Mouse (Mus musculus): ENCODE measurements around the gene Lta. TPM values are rescaled to one million over a fixed set of nuclear protein-coding genes. Genes with fewer than 3 reads are reported as not detected.

Lta gene
- polyA plus RNA-seq, 1 experiment from 2014 or later: not detected

DNA sequence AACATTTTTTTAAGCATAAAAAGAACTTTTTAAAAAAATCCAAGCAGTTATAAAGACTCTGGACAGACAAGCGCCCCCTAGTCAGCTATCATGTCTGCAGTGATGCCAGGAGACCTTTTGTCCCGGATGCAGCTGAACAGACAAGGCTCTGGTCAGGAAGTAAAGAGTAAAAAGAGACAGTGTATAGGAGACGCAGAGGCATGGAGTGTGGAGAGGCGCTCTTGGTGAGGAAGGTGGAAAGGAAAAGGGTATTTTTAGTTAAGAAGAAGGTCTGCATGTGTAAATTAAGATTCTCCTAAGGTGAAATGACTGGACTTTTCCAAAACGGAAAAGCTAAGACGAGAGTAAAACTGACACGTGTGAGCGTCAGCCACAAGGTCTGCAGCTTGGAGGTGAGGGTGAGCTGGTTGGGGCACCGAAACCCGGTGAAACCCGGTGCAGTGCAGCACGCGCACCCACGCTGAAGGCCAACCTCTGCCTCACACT is 21.5 kb upstream of the Lta start:
- no peak for ATAC-seq
- WGBS (ENCODE audit: insufficient replicate concordance): 66% methylated on average over 14 of the region's 14 CpGs
- H3K9ac ChIP-seq (replicated peaks): no peak overlapping the region
- no peak; the same call in 1 of the 2 replicates for TF ChIP-seq CTCF (IDR thresholded peaks at IDR 0.05; ENCODE audit: low read depth)
- no peak for TF ChIP-seq EP300 (IDR thresholded peaks at IDR 0.05; ENCODE audit: low read depth)
- no peak overlapping the region for H3K4me2 ChIP-seq (ENCODE audit: low read depth, low read length)
- DNase-seq: no peak
- H3K36me3 ChIP-seq (replicated peaks; ENCODE audit: insufficient read depth, low read length): peaks cover 50% of the 10 kb centered on the region
- peak overlapping the region; percentile 51; the same call in 1 of the 2 replicates for H3K27ac ChIP-seq (ENCODE audit: low read depth)
- peaks cover 11% of the 10 kb centered on the region for H3K4me1 ChIP-seq (ENCODE audit: insufficient read depth)
- no peak overlapping the region for H3K4me3 ChIP-seq (ENCODE audit: low read depth, low read length)
- H3K27me3 ChIP-seq (ENCODE audit: insufficient read depth, low read length): no peaks in the 10 kb centered on the region
- no peaks in the 10 kb centered on the region for H3K9me3 ChIP-seq (ENCODE audit: low read length)

DNA sequence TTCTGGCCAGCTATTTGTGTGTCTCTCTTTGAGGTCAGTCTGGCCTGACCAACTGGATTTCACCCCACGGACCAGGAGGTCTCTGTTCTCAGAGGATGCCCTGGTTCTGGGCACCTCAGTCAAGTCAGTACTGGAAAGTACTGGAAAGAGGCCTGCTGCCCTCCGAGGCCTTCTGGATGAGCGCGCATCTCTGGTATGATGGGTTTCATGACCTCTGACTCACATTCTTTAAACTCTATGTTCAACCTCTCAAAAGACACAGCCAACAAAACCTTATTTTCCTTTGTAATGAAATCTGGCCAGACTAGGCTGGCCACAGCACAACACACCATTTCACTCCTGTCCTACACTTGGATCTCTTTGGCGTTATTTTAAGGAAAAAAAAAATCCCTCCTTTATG is 20.3 kb upstream of the Lta start:
- TF ChIP-seq CTCF (IDR thresholded peaks at IDR 0.05; ENCODE audit: low read depth) (no peak), EP300 (IDR thresholded peaks at IDR 0.05; ENCODE audit: low read depth) (no peak)
- peaks cover 14% of the 10 kb centered on the region for H3K4me1 ChIP-seq (ENCODE audit: insufficient read depth)
- no peak overlapping the region for H3K9ac ChIP-seq (replicated peaks)
- no peak overlapping the region for H3K4me2 ChIP-seq (ENCODE audit: low read depth, low read length)
- no peak for DNase-seq
- no peaks in the 10 kb centered on the region for H3K9me3 ChIP-seq (ENCODE audit: low read length)
- H3K27ac ChIP-seq (ENCODE audit: low read depth): no peak overlapping the region
- H3K4me3 ChIP-seq (ENCODE audit: low read depth, low read length): no peak overlapping the region
- 82% methylated on average over 5 of the region's 5 CpGs for WGBS (ENCODE audit: insufficient replicate concordance)
- H3K36me3 ChIP-seq (replicated peaks; ENCODE audit: insufficient read depth, low read length): peaks cover 43% of the 10 kb centered on the region
- no peak for ATAC-seq
- no peaks in the 10 kb centered on the region for H3K27me3 ChIP-seq (ENCODE audit: insufficient read depth, low read length)

DNA sequence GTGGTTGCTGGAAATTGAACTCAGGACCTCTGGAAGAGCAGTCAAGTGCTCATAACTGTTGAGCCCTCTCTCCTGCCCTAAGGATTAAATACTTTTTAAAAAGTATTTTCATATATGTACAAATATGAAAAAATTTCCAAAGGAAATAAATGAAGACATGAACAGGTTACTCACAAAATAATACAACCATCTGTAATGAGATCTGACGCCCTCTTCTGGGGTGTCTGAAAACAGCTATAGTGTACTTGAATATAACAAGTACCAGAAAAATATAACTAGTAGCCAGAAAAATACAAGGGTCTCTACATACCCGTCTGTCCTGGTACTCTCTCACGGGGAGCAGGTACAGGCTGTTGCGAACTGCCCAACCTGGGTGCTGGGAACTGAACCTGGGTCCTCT is 19.5 kb upstream of the Lta start:
- Histone ChIP-seq H3K4me1 (ENCODE audit: insufficient read depth) (peaks cover 22% of the 10 kb centered on the region), H3K4me2 (ENCODE audit: low read depth, low read length) (no peak overlapping the region), H3K27me3 (ENCODE audit: insufficient read depth, low read length) (no peaks in the 10 kb centered on the region), H3K36me3 (replicated peaks; ENCODE audit: insufficient read depth, low read length) (peaks cover 45% of the 10 kb centered on the region), H3K9me3 (ENCODE audit: low read length) (no peaks in the 10 kb centered on the region), H3K4me3 (ENCODE audit: low read depth, low read length) (no peak overlapping the region), H3K27ac (ENCODE audit: low read depth) (no peak overlapping the region), H3K9ac (replicated peaks) (no peak overlapping the region)
- DNase-seq (no peak), ATAC-seq (no peak)
- 88% methylated on average over 4 of the region's 4 CpGs for WGBS (ENCODE audit: insufficient replicate concordance)
- TF ChIP-seq EP300 (IDR thresholded peaks at IDR 0.05; ENCODE audit: low read depth) (no peak), CTCF (IDR thresholded peaks at IDR 0.05; ENCODE audit: low read depth) (no peak)

DNA sequence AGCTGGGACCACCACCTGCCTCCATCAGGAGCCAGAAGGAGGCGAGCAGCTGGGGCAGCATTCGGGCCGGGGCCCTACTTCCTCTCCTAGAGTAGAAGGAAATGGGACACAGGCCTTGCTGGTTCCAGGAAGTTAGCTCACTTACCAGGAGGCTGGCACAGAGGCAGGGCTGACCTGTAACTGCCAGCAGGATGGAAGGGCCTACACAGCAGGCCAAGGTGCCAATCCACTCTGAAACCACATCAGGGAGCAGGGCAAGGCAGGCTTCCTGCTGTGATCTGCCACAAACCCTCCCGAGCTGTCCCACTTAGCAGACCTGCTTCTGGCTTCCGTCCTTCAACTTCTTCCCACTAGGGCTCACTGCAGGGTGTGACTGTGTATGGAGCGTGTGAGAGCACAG is 17.1 kb upstream of the Lta start:
- no peak for ATAC-seq
- TF ChIP-seq CTCF (IDR thresholded peaks at IDR 0.05; ENCODE audit: low read depth) (no peak), EP300 (IDR thresholded peaks at IDR 0.05; ENCODE audit: low read depth) (no peak)
- DNase-seq: no peak
- no peak overlapping the region for H3K4me3 ChIP-seq (ENCODE audit: low read depth, low read length)
- peaks cover 23% of the 10 kb centered on the region for H3K36me3 ChIP-seq (replicated peaks; ENCODE audit: insufficient read depth, low read length)
- no peaks in the 10 kb centered on the region for H3K9me3 ChIP-seq (ENCODE audit: low read length)
- WGBS (ENCODE audit: insufficient replicate concordance): 47% methylated on average over 6 of the region's 6 CpGs
- no peak overlapping the region for H3K9ac ChIP-seq (replicated peaks)
- H3K4me1 ChIP-seq (ENCODE audit: insufficient read depth): peaks cover 32% of the 10 kb centered on the region
- no peak overlapping the region for H3K4me2 ChIP-seq (ENCODE audit: low read depth, low read length)
- peaks cover 4% of the 10 kb centered on the region; the same call in 1 of the 2 replicates for H3K27me3 ChIP-seq (ENCODE audit: insufficient read depth, low read length)
- H3K27ac ChIP-seq (ENCODE audit: low read depth): peak overlapping the region; percentile 41; the same call in 1 of the 2 replicates

DNA sequence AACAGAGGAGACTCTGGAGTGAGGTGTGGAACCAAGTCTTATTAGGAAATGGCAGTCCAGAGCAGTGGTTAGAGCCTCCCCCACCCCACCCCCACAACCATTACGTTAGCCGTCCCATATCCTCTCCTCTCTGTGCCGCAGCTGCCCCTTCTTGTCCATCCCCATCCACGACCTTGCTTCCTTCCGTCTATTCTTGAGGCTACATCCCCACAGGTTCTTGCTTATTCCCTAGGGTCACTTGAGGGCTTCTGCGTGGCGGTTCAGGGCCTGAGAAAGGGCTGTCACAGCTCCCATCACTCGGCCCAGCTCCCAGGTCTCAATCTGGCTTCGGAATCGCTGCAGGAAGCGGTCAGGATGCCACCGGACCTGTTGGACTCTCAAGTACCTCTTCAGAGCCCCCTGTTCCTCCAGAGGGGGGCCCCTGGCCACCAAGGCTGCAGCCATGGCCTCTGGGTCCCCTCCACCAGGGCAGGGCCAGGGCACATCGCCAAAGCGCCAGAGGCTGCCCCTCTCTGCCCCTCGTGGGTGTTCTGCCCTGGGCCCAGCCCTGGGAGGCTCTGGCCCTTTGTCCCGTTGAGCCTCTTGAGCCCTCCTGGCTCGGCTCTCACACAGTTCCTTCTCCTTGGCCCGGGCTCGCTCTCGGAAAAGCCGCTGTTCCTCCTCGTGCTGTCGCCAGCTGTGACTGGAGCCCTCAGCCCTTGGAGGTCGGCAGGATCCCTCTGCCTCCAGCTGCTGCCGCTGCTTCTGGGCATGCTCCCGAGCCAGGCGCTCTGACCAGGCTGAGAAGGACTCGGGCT is 15.2 kb upstream of the Lta start, which contains the start of gene Gm16181:
Gm16181 (plus strand) TSS at position 679 of the 797 bp plus-strand sequence.
- Histone ChIP-seq H3K4me3 (ENCODE audit: low read depth, low read length) (no peak within 1 kb of the TSS), H3K36me3 (replicated peaks; ENCODE audit: insufficient read depth, low read length) (peaks cover 14% of the 10 kb centered on the region; the same call in 1 of the 2 replicates), H3K9me3 (ENCODE audit: low read length) (no peaks in the 10 kb centered on the region), H3K4me2 (ENCODE audit: low read depth, low read length) (peak within 1 kb of the TSS; percentile 56), H3K27ac (ENCODE audit: low read depth) (peak within 1 kb of the TSS; percentile 80), H3K4me1 (ENCODE audit: insufficient read depth) (peaks cover 30% of the 10 kb centered on the region), H3K27me3 (ENCODE audit: insufficient read depth, low read length) (peaks cover 4% of the 10 kb centered on the region; the same call in 1 of the 2 replicates), H3K9ac (replicated peaks) (no peak within 1 kb of the TSS)
- WGBS (ENCODE audit: insufficient replicate concordance): 55% methylated on average over 28 of the region's 28 CpGs
- no peak for ATAC-seq
- TF ChIP-seq EP300 (IDR thresholded peaks at IDR 0.05; ENCODE audit: low read depth) (no peak), CTCF (IDR thresholded peaks at IDR 0.05; ENCODE audit: low read depth) (no peak)
- no peak for DNase-seq

DNA sequence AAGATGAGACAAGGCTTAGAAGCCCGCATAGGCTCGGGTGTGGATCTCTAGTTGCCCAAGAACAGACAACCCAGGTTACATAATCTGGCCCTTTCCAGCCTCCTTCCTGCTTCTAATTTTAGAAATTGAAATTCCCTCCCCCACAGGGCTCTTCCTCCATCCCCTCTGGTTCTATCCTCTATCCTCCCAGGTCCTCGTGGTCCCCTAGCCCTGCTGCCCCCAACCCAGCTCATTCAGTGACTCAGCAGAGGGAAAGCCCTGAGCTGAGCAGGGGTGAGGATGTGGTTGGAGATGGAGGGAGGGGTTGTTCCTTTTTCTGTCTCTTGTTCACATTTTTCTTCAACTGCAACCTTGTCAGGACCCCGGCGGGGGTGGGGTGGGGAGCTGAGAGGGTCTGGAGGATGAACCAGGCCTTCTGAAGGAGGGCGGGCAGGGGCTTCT is 14.5 kb upstream of the Lta start:
- H3K27ac ChIP-seq (ENCODE audit: low read depth): peak overlapping the region; percentile 80
- peak; percentile 16; the same call in 1 of the 2 replicates for ATAC-seq
- DNase-seq: no peak
- no peak overlapping the region for H3K9ac ChIP-seq (replicated peaks)
- WGBS (ENCODE audit: insufficient replicate concordance): 18% methylated on average over 6 of the region's 6 CpGs
- H3K4me3 ChIP-seq (ENCODE audit: low read depth, low read length): no peak overlapping the region
- H3K4me1 ChIP-seq (ENCODE audit: insufficient read depth): peaks cover 32% of the 10 kb centered on the region
- TF ChIP-seq CTCF (IDR thresholded peaks at IDR 0.05; ENCODE audit: low read depth): no peak
- no peak for TF ChIP-seq EP300 (IDR thresholded peaks at IDR 0.05; ENCODE audit: low read depth)
- peaks cover 4% of the 10 kb centered on the region; the same call in 1 of the 2 replicates for H3K27me3 ChIP-seq (ENCODE audit: insufficient read depth, low read length)
- H3K4me2 ChIP-seq (ENCODE audit: low read depth, low read length): peak overlapping the region; percentile 56; the same call in 1 of the 2 replicates
- H3K36me3 ChIP-seq (replicated peaks; ENCODE audit: insufficient read depth, low read length): peaks cover 9% of the 10 kb centered on the region; the same call in 1 of the 2 replicates
- no peaks in the 10 kb centered on the region for H3K9me3 ChIP-seq (ENCODE audit: low read length)
